Mouse (Mus musculus) urinary bladder, postnatal 4 days (tissue): ENCODE measurements around the gene Gm10354.
A peak's percentile ranks its signal among the peaks of the same experiment; 100 is the strongest.
"Not testable (repeated sequence)": the region's sequence is repeated elsewhere in the genome, so short reads cannot be mapped to it uniquely, and the experiment has no call there.

Experiments used
- DNase-seq, 2 experiments: peaks; one replicate each; pipeline ENCODE4 v3.0.0; 2021 to 2022; ENCODE audit warnings: low spot score in 2 of 2

Gm10354 gene

DNA sequence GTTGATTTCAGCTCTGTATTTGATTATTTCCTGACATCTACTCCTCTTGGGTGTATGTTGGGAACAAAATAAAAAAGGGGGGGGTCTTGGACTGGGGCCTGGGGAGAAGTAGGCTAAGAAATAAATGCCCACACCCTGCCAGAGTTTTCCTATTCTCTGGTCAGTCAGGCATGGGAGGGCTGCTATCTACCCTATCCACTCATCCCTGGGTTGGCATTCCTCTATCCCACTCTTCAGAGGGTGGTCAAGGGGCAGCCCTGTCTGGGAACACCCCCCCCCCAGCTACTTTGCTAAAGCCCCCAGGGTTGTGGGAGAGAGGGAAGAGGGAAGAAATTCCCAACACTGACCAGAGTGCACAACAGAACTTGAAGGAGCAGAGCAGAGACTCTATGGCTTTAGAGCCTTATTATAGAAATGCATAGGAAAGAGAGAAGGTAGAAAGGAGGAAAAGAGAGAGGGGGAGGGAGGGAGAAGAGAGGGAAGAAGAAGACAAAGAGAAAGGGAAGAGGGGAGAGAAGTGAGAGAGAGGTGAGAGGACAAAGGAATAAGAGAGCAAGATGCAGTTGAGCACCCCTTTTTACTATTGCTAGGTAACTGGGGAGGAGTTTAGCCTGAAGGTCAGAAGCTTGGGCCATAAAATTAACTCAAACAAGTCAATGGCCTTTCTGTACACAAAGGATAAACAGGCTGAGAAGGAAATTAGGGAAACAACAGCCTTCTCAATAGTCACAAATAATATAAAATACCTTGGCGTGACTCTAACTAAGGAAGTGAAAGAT is 22.6 kb downstream of the Gm10354 start:
- DNase-seq: not testable (repeated sequence)

DNA sequence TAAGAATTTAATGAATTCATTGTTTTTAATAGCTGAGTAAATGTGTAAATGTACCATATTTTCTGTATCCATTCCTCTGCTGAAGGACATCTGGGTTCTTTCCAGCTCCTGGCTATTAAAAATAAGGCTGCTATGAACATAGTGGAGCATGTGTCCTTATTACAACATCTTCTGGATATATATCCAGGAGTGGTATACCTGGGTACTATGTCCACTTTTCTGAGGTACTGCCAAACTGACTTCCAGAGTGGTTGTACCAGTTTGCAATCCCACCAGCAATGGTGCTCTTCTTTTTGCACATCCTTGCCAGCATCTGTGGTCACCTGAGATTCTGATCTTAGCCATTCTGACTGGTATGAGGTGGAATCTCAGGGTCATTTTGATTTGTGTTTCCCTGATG is 25.1 kb downstream of the Gm10354 start:
- DNase-seq: not testable (repeated sequence)

DNA sequence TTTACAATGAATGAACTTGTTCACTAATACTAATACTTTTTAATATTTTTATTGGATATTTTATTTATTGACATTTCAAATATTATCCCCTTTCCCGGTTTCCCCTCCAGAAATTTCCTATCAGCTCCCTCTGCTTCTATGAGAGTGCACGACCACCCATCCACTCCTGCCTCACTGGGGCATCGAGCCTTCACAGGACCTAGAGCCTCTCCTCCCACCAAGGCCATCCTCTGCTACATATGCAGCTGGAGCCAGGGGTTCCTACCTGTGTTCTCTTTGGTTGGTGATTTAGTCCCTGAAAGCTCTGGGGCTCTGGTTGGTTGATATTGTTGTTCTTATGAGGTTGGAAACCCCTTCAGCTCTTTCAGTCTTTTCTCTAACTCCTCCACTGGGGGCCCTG is 26.0 kb downstream of the Gm10354 start:
- DNase-seq: not testable (repeated sequence)

DNA sequence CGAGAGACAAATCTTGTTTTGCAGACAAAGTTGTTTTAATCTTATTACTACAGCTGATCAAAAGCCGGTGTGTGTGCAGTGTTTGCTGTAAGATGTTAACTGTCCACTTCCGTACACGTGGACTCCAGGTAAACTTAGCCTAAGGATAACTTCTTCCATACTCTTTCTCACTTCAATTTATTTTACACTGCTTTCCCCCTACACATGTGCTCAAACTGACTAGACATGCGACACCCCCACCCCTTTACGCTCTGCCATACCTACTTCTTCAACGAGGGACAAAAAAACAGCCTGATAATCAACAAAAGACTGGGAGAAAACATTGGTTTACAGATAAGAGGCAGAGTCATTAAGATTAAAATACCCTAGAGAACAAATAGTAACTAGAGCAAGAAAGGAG is 26.9 kb downstream of the Gm10354 start:
- not testable (repeated sequence) for DNase-seq

DNA sequence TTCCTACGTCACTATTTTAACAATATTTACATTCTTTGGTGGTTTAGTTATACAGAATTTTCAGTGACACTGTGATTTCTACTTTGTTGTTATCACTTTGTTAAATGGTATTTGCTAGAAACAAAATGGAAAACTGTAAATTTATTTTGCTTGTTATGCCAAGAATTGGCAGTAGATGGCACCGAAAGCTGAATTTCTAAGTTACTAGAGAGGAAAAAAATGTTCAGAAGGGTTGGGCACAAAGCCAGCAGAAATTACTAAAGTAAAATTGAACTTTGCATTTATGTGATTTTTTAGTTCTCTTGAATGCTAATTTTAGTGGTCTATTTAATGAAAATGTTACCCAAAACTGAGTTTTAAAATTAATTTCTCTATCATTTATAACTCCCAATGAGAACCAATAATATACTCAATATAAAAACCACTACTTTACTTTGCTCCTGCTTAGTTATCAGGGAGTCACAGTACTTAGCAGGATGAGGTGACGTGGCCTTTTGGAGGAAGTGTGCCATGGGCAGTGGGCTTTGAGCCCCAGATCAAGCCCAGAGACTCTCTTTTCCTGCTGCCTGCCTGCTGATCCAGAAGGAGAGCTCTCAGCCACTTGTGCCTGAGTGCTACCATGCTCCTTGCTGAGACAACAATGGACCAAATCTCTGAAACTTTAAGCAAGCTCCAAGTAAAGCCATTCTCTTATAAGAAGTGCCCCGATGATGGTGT is 31.1 kb downstream of the Gm10354 start:
- peak in 1 of 2 experiments; percentile 60 for DNase-seq

DNA sequence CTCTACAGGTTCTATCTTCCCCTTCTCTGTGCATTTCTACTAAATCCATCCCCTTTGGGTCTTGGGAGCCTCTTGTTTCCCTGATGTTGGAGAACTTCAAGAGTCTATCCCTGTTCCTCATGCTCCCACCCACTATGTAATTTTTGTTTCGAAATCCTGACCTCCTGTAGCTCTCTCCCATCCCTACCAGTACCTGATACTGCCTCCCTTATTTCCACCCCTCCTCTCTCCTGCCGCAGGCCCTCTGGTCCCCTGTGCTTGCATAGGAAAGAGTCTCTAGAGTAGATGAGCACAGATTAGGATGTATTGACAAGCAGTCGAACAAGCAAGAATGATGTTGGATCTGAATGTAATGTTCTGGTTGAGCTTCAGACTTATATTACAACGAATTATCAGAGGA is 33.2 kb downstream of the Gm10354 start:
- not testable (repeated sequence) for DNase-seq

DNA sequence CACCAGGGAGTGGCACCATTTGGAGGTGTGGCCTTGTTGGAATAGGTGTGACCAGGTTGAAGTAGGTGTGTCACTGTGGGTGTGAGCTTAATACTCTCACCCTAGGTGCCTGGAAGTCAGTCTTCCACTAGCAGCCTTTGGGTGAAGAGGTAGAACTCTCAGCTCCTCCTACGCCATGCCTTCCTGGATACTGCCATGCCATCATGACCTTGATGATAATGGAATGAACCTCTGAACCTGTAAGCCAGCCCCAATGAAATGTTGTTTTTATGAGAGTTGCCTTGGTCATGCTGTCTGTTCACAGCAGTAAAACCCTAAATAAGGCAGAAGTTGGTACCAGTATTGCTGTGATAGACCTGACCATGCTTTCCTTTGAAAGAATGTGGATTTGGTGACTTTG is 37.7 kb downstream of the Gm10354 start:
- DNase-seq: not testable (repeated sequence)

DNA sequence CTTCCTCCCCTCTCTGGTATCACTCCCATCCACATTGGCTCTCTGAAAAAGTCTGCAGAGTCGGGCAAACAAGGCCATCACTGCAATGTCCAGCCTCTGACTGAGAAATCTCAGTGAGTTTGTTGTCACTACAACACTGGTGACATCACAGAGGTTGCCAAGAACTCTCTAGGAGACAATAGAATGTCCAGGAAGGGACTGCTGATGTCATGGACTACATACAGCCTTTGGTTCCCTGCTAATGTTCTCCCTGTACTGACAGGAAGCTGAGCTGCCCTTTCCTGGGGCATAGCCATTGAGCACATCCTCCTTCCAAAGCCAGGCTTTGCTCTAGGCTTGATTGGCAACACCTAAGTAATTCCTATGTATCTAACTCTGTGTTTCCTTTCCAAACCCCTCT is 40.4 kb downstream of the Gm10354 start, which contains the start of gene Speer4e:
TSS of gene Speer4e (minus strand) at position 101 of the 400 bp plus-strand sequence.
- DNase-seq: not testable (repeated sequence)

DNA sequence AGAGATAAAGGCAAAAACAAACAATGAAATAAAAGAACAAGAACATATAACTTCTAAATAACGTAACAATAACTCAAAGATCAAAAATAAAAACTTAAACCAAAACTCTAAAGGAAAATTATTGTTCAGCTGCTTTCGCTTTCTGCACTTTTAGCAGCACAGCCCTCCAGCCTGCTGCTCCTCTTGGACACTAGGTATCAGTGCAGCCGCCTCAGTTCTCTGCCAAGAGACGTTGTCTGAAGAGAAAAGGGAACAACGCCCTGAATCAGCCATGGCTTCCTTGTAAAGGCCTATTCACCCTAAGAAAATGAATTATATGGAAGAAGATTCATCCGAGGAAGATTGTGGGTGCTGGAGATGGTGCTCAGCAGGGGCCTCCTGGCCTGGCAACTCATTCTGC is 45.0 kb downstream of the Gm10354 start:
- not testable (repeated sequence) for DNase-seq

DNA sequence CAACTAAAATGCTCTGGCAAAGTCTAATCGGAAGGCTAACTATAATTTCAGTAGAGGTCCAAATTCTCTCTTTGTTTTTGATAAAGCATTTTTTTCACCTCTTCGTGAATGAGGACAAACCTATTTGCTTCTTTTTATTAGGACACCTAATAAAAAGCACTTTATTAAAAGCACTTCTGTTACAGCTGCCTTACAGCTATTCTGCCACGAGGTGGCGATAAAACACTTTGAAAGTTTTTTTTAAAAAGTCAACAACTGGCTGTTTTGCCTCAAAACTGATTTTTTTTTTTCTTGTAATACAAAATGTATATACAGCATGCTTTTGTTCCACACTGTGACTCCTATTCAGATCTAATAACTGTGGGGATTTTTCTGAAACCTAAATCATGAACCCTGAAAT is 51.7 kb downstream of the Gm10354 start:
- not testable (repeated sequence) for DNase-seq
